Mouse (Mus musculus): ENCODE results near the gene Hes2. TPM values are rescaled to one million over a fixed set of nuclear protein-coding genes. Genes with fewer than 3 reads are reported as not detected.

The Hes2 gene
- polyA plus RNA-seq, 1 experiment, result not detected

GRCm38 (mm10) chr4:152120311-152121182 lies 38.1 kb upstream of the Hes2 start:
- H3K4me3 ChIP-seq (ENCODE audit: insufficient read depth, low read length), result no peak overlapping the region
- TF ChIP-seq CTCF (IDR thresholded peaks at IDR 0.05; ENCODE audit: extremely low read depth, insufficient read depth, low read length) (no peak), POLR2A (IDR thresholded peaks at IDR 0.05; ENCODE audit: extremely low read depth, insufficient read depth, low read length) (no peak)
- H3K27ac ChIP-seq (ENCODE audit: insufficient read depth, low read length), result no peak overlapping the region
- H3K4me1 ChIP-seq (ENCODE audit: control insufficient read depth, insufficient read depth, low read length), result no peaks in the 10 kb centered on the region

- no peak for TF ChIP-seq CTCF (IDR thresholded peaks at IDR 0.05; ENCODE audit: extremely low read depth, insufficient read depth, low read length)
- TF ChIP-seq POLR2A (IDR thresholded peaks at IDR 0.05; ENCODE audit: extremely low read depth, insufficient read depth, low read length), result no peak
- no peak overlapping the region for H3K4me3 ChIP-seq (ENCODE audit: insufficient read depth, low read length)
Observed at GRCm38 (mm10) chr4:152121183-152121505, 37.5 kb upstream of the Hes2 start.

GRCm38 (mm10) chr4:152124361-152124961 lies 34.2 kb upstream of the Hes2 start:
- no peak for TF ChIP-seq POLR2A (IDR thresholded peaks at IDR 0.05; ENCODE audit: extremely low read depth, insufficient read depth, low read length)
- TF ChIP-seq CTCF (IDR thresholded peaks at IDR 0.05; ENCODE audit: extremely low read depth, insufficient read depth, low read length), result no peak
- Histone ChIP-seq H3K27ac (ENCODE audit: insufficient read depth, low read length) (no peak overlapping the region), H3K4me1 (ENCODE audit: control insufficient read depth, insufficient read depth, low read length) (no peaks in the 10 kb centered on the region), H3K4me3 (ENCODE audit: insufficient read depth, low read length) (no peak overlapping the region; the same call in 1 of the 2 replicates)

More at GRCm38 (mm10) chr4:152121183-152121505, 37.5 kb upstream of the Hes2 start:
- Histone ChIP-seq H3K4me1 (ENCODE audit: control insufficient read depth, insufficient read depth, low read length) (no peaks in the 10 kb centered on the region), H3K27ac (ENCODE audit: insufficient read depth, low read length) (no peak overlapping the region)

GRCm38 (mm10) chr4:152125161-152126025 lies 33.3 kb upstream of the Hes2 start:
- peak; percentile 32; the same call in 1 of the 2 replicates for TF ChIP-seq POLR2A (IDR thresholded peaks at IDR 0.05; ENCODE audit: extremely low read depth, insufficient read depth, low read length)
- TF ChIP-seq CTCF (IDR thresholded peaks at IDR 0.05; ENCODE audit: extremely low read depth, insufficient read depth, low read length), result no peak
- no peaks in the 10 kb centered on the region for H3K4me1 ChIP-seq (ENCODE audit: control insufficient read depth, insufficient read depth, low read length)
- no peak overlapping the region for H3K27ac ChIP-seq (ENCODE audit: insufficient read depth, low read length)
- peak overlapping the region; percentile 2; the same call in 1 of the 2 replicates for H3K4me3 ChIP-seq (ENCODE audit: insufficient read depth, low read length)

- TF ChIP-seq CTCF (IDR thresholded peaks at IDR 0.05; ENCODE audit: extremely low read depth, insufficient read depth, low read length) (no peak), POLR2A (IDR thresholded peaks at IDR 0.05; ENCODE audit: extremely low read depth, insufficient read depth, low read length) (no peak)
Observed at GRCm38 (mm10) chr4:152126026-152126920, 32.4 kb upstream of the Hes2 start.

GRCm38 (mm10) chr4:152127884-152128283 lies 30.8 kb upstream of the Hes2 start:
- Histone ChIP-seq H3K4me1 (ENCODE audit: control insufficient read depth, insufficient read depth, low read length) (no peaks in the 10 kb centered on the region), H3K27ac (ENCODE audit: insufficient read depth, low read length) (no peak overlapping the region), H3K4me3 (ENCODE audit: insufficient read depth, low read length) (no peak overlapping the region)
- TF ChIP-seq CTCF (IDR thresholded peaks at IDR 0.05; ENCODE audit: extremely low read depth, insufficient read depth, low read length) (no peak), POLR2A (IDR thresholded peaks at IDR 0.05; ENCODE audit: extremely low read depth, insufficient read depth, low read length) (no peak)

More at GRCm38 (mm10) chr4:152126026-152126920, 32.4 kb upstream of the Hes2 start:
- Histone ChIP-seq H3K27ac (ENCODE audit: insufficient read depth, low read length) (no peak overlapping the region), H3K4me1 (ENCODE audit: control insufficient read depth, insufficient read depth, low read length) (no peaks in the 10 kb centered on the region), H3K4me3 (ENCODE audit: insufficient read depth, low read length) (peak overlapping the region; percentile 2; the same call in 1 of the 2 replicates)

- no peak for TF ChIP-seq POLR2A (IDR thresholded peaks at IDR 0.05; ENCODE audit: extremely low read depth, insufficient read depth, low read length)
- TF ChIP-seq CTCF (IDR thresholded peaks at IDR 0.05; ENCODE audit: extremely low read depth, insufficient read depth, low read length), result no peak
Observed at GRCm38 (mm10) chr4:152128784-152129183, 29.9 kb upstream of the Hes2 start.

GRCm38 (mm10) chr4:152129395-152129930 lies 29.2 kb upstream of the Hes2 start:
- no peaks in the 10 kb centered on the region for H3K4me1 ChIP-seq (ENCODE audit: control insufficient read depth, insufficient read depth, low read length)
- TF ChIP-seq CTCF (IDR thresholded peaks at IDR 0.05; ENCODE audit: extremely low read depth, insufficient read depth, low read length) (no peak), POLR2A (IDR thresholded peaks at IDR 0.05; ENCODE audit: extremely low read depth, insufficient read depth, low read length) (no peak)
- no peak overlapping the region for H3K4me3 ChIP-seq (ENCODE audit: insufficient read depth, low read length)
- no peak overlapping the region for H3K27ac ChIP-seq (ENCODE audit: insufficient read depth, low read length)

More at GRCm38 (mm10) chr4:152128784-152129183, 29.9 kb upstream of the Hes2 start:
- Histone ChIP-seq H3K4me1 (ENCODE audit: control insufficient read depth, insufficient read depth, low read length) (no peaks in the 10 kb centered on the region), H3K4me3 (ENCODE audit: insufficient read depth, low read length) (no peak overlapping the region), H3K27ac (ENCODE audit: insufficient read depth, low read length) (no peak overlapping the region)
